Mouse (Mus musculus) hindbrain, embryonic 16.5 days (tissue): ENCODE results near the gene Dstn. TPM values are rescaled to one million over a fixed set of nuclear protein-coding genes. Genes with fewer than 3 reads are reported as not detected.

Experiments
- ATAC-seq: fragments of 200-750 bp; cut with Nextera tagmentation; 2 replicates; pipeline ENCODE4 v1.8.0; 2017; ENCODE audit warnings: moderate TSS enrichment, moderate library complexity
- H3K27ac ChIP-seq: fragments of 300-500 bp; sonication (generic); 2 replicates; pipeline ENCODE4 v1.5.1; 2014; ENCODE audit warnings: low read depth, mild to moderate bottlenecking, control low read depth, low read length, moderate library complexity
- H3K27me3 ChIP-seq: fragments of 300-500 bp; sonication (generic); replicated peaks from 2 replicates; pipeline ENCODE4 v1.6.1; 2014; ENCODE audit warnings: low read length; ENCODE audit not compliant: control insufficient read depth, insufficient read depth
- H3K36me3 ChIP-seq: fragments of 300-500 bp; sonication (generic); 2 replicates; pipeline ENCODE4 v1.6.1; 2014; ENCODE audit warnings: mild to moderate bottlenecking, low read length, moderate library complexity, mixed read lengths; ENCODE audit not compliant: control insufficient read depth, insufficient read depth
- H3K4me1 ChIP-seq: fragments of 300-500 bp; sonication (generic); 2 replicates; pipeline ENCODE4 v1.6.1; 2014; ENCODE audit warnings: low read depth, low read length; ENCODE audit not compliant: control insufficient read depth, insufficient read depth
- H3K4me2 ChIP-seq: fragments of 300-500 bp; sonication (generic); 2 replicates; pipeline ENCODE4 v1.6.1; 2014; ENCODE audit warnings: mild to moderate bottlenecking, low read length, control low read depth, moderate library complexity
- H3K4me3 ChIP-seq: fragments of 300-500 bp; sonication (generic); 2 replicates; pipeline ENCODE4 v1.5.1; 2014; ENCODE audit warnings: mild to moderate bottlenecking, low read length, control low read depth, moderate library complexity
- H3K9ac ChIP-seq: fragments of 300-500 bp; sonication (generic); 2 replicates; pipeline ENCODE4 v1.6.1; 2014; ENCODE audit warnings: low read depth, mild to moderate bottlenecking, control low read depth, low read length, moderate library complexity
- H3K9me3 ChIP-seq: fragments of 300-500 bp; sonication (generic); 2 replicates; pipeline ENCODE4 v1.6.1; 2014; ENCODE audit warnings: mild to moderate bottlenecking, low read length, moderate library complexity; ENCODE audit not compliant: control insufficient read depth
- WGBS: fragments of 180-500 bp; shearing (Covaris S2); extraction: QIAGEN DNeasy Blood & Tissue Kit; methylation state at CpG from one replicate; pipeline ENCODE4 v1.1.7; 2014; 5-methylcytosine and 5-hydroxymethylcytosine counted together
- polyA plus RNA-seq: library from polyadenylated mRNA; unstranded; fragments of >200 nt; fragmentation: Nextera tagmentation; extraction: Ambion mirVana; gene quantifications from 2 replicates; pipeline ENCODE4 v1.2.1, GENCODE M21; 2015

The Dstn gene
- polyA plus RNA-seq, 1 experiment from 2014 or later, result 431 TPM

DNA sequence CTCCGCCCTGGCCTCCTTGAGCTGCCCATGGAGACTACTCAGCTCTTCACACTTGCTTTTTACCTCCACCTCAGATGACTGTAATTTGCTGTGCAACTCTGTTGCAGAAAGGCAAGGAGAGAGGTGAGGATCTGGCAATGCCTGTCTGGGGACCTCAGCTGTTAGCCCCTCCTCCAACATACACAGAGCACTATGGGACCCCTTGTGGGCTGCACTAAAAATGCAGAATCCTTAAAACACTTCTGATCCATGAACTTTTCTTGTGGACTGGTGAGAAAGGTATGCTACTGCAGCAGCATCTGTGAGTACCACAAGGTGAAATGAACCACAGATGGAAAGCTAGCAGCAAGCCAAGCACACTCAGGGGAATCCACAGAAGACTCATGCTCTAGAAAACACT is 48.2 kb downstream of the Dstn start:
- Histone ChIP-seq H3K9ac (no peak overlapping the region), H3K4me2 (no peak overlapping the region), H3K4me1 (no peaks in the 10 kb centered on the region), H3K27ac (no peak overlapping the region), H3K36me3 (peaks cover 30% of the 10 kb centered on the region), H3K9me3 (no peaks in the 10 kb centered on the region), H3K4me3 (no peak overlapping the region), H3K27me3 (no peaks in the 10 kb centered on the region)
- ATAC-seq, result no peak
- 93% methylated on average over 1 of the region's 1 CpGs for WGBS

DNA sequence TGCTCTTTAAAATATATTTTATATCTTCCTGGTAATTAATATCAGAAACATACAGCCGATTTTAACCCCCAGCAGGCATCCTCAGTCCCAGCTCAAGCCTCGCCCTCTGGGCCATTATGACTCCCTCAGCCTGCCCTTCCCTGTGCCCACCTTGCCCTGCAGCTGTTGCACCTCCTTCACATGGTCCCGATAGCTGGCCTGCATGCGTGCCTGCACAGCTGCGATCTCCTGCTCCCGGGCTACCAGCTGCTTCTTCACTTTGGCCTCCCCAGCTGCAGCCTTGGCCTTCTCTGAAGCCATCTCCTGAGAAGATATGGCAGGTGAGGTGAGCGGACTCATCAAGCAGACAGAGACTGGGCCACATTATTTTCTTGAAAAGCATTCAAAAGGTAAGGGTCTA is 54.1 kb downstream of the Dstn start:
- peaks cover 24% of the 10 kb centered on the region for H3K36me3 ChIP-seq
- no peak overlapping the region for H3K4me2 ChIP-seq
- no peak overlapping the region for H3K9ac ChIP-seq
- H3K4me1 ChIP-seq, result no peaks in the 10 kb centered on the region
- no peaks in the 10 kb centered on the region for H3K27me3 ChIP-seq
- no peak overlapping the region for H3K27ac ChIP-seq
- H3K9me3 ChIP-seq, result no peaks in the 10 kb centered on the region
- H3K4me3 ChIP-seq, result no peak overlapping the region
- WGBS, result 94% methylated on average over 7 of the region's 7 CpGs
- ATAC-seq, result no peak

DNA sequence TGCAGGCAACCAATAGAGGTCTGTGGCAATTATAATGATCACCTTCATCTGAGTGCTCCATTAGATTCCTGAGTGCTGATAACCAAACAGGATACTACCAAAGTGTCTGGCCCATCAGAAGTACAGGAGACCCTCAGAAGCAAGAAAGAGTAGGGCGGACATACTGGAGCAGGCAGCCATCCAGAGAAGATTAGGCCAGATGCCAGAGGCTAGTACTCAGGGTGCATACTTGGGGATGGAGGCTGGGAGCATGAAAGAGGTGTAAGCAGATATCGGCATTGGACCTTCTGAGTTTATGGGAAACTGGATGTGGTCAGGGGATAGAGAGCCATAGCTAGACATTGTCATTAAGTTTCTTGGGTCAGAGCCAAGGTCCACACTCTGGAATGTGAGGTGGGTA is 55.7 kb downstream of the Dstn start:
- WGBS, result 74% methylated on average over 2 of the region's 2 CpGs
- no peak for ATAC-seq
- no peaks in the 10 kb centered on the region for H3K9me3 ChIP-seq

DNA sequence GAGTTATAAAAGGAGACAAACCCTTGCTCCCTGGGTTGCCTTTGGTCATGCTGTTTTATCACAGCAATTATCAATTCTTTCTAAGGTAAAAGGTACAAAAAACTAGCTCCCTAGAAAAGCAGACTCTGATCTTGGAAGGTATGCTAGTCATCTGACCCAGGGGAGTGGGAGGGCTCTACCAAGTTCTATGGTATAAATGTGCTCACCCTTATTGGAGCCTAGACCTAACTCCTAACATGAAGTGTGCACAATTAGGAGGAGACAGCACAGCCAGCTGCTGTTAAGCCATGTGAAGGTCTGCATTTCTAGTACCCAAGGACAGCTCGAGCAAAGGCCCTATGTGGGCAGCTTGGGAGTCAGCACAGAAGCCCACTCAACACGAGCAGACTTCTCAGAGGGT is 56.8 kb downstream of the Dstn start:
- Histone ChIP-seq H3K36me3 (peaks cover 8% of the 10 kb centered on the region), H3K27ac (no peak overlapping the region), H3K4me2 (no peak overlapping the region), H3K27me3 (no peaks in the 10 kb centered on the region), H3K9ac (no peak overlapping the region), H3K4me3 (no peak overlapping the region), H3K4me1 (no peaks in the 10 kb centered on the region), H3K9me3 (no peaks in the 10 kb centered on the region)
- 80% methylated on average over 2 of the region's 2 CpGs for whole genome bisulfite sequencing
- no peak for ATAC-seq

More for the DNA sequence above, 55.7 kb downstream of the Dstn start:
- Histone ChIP-seq H3K27ac (no peak overlapping the region), H3K4me3 (no peak overlapping the region), H3K4me2 (no peak overlapping the region), H3K9ac (no peak overlapping the region), H3K27me3 (no peaks in the 10 kb centered on the region), H3K36me3 (peaks cover 11% of the 10 kb centered on the region), H3K4me1 (no peaks in the 10 kb centered on the region)

DNA sequence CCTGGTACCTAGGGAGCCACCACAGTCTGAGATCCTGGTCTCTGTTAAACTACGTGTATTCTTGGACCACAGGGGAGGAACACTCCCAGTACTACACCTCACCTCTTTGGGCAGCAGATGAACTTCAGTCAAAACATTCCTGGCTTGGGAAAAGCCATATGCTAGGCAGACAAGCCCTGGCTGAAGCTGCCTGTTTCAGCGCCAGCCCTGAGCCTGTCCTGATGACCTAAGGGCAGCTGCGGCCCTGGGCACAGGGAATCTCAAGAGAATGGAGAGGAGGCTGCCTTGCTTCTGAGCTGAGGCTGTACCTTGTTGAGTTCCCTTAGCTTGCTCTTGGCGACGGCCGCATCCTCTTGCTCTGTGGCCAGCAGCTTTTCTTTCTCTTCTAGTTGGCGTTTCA is 58.0 kb downstream of the Dstn start:
- WGBS, result 87% methylated on average over 7 of the region's 7 CpGs
- Histone ChIP-seq H3K4me1 (no peaks in the 10 kb centered on the region), H3K4me2 (no peak overlapping the region), H3K27me3 (no peaks in the 10 kb centered on the region), H3K4me3 (no peak overlapping the region), H3K36me3 (peaks cover 7% of the 10 kb centered on the region), H3K27ac (no peak overlapping the region), H3K9me3 (no peaks in the 10 kb centered on the region), H3K9ac (no peak overlapping the region)
- ATAC-seq, result no peak

- Histone ChIP-seq H3K4me2 (no peak overlapping the region), H3K27me3 (no peaks in the 10 kb centered on the region), H3K36me3 (peaks cover 4% of the 10 kb centered on the region; the same call in 1 of the 2 replicates), H3K9me3 (no peaks in the 10 kb centered on the region), H3K27ac (no peak overlapping the region), H3K4me3 (no peak overlapping the region), H3K4me1 (no peaks in the 10 kb centered on the region), H3K9ac (no peak overlapping the region)
- ATAC-seq, result no peak
- 96% methylated on average over 5 of the region's 5 CpGs for WGBS
Measured at GRCm38 (mm10) chr2:143975146-143975649, 60.1 kb downstream of the Dstn start.

DNA sequence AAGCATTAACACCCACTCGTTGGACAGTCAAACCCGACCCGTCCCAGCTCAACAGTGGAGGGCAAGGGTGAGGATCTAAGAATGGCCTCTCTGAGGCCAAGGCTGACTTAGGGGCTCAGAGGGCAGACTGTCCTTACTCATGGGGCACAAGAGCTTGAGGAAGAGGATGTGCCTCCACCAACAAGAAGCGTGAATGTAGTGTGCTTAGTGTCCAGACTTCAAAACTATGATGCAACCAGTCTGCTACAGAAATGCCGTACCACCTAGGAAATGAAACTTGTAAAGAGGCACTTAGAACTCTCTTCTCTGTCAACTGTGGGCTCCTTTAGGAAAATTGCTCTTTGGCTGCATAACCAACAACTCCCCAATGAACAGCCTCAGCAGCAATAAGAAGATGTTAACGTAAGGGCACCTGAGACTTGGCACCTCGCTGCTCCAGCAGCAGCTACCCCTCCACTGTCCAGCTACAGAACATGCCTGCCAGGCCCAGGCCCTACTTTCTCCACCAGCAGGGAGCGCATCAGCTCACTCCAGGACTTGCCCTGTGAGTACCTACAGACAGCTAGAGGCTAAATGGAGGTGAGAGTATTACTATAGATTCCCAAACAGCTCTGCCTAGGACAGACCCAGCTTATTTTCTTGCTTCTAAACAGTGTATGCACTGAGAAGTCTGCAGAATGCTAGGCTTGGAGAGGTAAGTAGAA is 63.5 kb downstream of the Dstn start:
- H3K4me1 ChIP-seq, result no peaks in the 10 kb centered on the region; the same call in 1 of the 2 replicates
- no peak overlapping the region for H3K4me3 ChIP-seq
- WGBS, result 87% methylated on average over 8 of the region's 8 CpGs
- H3K4me2 ChIP-seq, result no peak overlapping the region
- no peaks in the 10 kb centered on the region for H3K36me3 ChIP-seq
- no peak overlapping the region for H3K9ac ChIP-seq
- H3K27ac ChIP-seq, result no peak overlapping the region
- no peaks in the 10 kb centered on the region for H3K9me3 ChIP-seq
- no peak for ATAC-seq
- no peaks in the 10 kb centered on the region for H3K27me3 ChIP-seq

- H3K27me3 ChIP-seq, result no peaks in the 10 kb centered on the region
- no peaks in the 10 kb centered on the region; the same call in 1 of the 2 replicates for H3K4me1 ChIP-seq
- no peak overlapping the region for H3K9ac ChIP-seq
- no peak overlapping the region for H3K4me3 ChIP-seq
- no peak overlapping the region for H3K27ac ChIP-seq
- WGBS, result 36% methylated on average over 6 of the region's 6 CpGs
- H3K4me2 ChIP-seq, result no peak overlapping the region
- no peaks in the 10 kb centered on the region for H3K9me3 ChIP-seq
- H3K36me3 ChIP-seq, result no peaks in the 10 kb centered on the region
- peak; percentile 95 for ATAC-seq
Measured at GRCm38 (mm10) chr2:143980781-143981398, 65.8 kb downstream of the Dstn start.

DNA sequence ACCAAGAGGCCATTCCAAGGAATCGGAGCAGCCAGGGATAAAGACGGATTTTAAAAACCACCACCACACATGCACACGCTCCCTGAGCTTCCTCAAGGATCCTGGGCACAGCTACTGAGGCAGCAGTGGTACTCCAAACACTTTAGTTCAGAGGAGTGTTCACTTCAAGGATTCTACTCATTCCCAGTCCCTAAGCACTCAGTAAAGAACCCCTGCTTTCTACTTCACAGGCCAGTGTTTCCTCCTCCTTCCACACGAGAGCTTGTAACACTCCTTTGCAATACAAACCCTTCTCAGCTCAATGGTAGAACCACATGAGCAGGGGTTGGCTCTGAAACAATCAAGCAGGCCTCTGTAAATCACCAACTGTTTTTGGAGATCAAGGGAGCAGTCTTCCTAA is 67.0 kb downstream of the Dstn start:
- no peak overlapping the region for H3K9ac ChIP-seq
- H3K27me3 ChIP-seq, result no peaks in the 10 kb centered on the region
- no peaks in the 10 kb centered on the region for H3K9me3 ChIP-seq
- ATAC-seq, result no peak
- H3K4me3 ChIP-seq, result no peak overlapping the region
- 90% methylated on average over 4 of the region's 4 CpGs for WGBS
- no peaks in the 10 kb centered on the region for H3K36me3 ChIP-seq
- no peak overlapping the region for H3K4me2 ChIP-seq
- H3K4me1 ChIP-seq, result no peaks in the 10 kb centered on the region; the same call in 1 of the 2 replicates
- no peak overlapping the region for H3K27ac ChIP-seq
